Mouse (Mus musculus): Measurements from ENCODE around the gene Elovl3.

DNA sequence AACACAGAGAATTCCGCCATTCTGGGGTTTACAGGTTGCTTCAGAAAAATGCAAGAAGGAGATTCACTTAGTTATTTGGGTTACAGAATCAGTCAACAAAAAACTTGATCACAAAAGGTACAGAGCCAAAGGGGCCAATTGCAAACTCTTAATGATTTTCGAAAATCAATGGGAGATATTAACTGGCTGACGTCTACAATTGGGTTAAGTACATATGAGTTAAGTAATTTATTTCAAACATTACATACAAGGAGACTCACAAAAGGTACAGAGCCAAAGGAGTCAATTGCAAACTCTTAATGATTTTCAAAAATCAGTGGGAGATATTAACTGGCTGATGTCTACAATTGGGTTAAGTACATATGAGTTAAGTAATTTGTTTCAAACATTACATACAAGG lies 32.1 kb upstream of the Elovl3 start:
- TF ChIP-seq POLR2A (IDR thresholded peaks at IDR 0.05; ENCODE audit: low read depth, low read length) = no peak
- no peak for TF ChIP-seq CTCF (IDR thresholded peaks at IDR 0.05; ENCODE audit: borderline replicate concordance, insufficient read depth, low read length)
